Mouse (Mus musculus): ENCODE measurements around the gene Zfp763.
"Not testable (repeated sequence)": the region's sequence is repeated elsewhere in the genome, so short reads cannot be mapped to it uniquely, and the experiment has no call there.

Zfp763 gene

DNA sequence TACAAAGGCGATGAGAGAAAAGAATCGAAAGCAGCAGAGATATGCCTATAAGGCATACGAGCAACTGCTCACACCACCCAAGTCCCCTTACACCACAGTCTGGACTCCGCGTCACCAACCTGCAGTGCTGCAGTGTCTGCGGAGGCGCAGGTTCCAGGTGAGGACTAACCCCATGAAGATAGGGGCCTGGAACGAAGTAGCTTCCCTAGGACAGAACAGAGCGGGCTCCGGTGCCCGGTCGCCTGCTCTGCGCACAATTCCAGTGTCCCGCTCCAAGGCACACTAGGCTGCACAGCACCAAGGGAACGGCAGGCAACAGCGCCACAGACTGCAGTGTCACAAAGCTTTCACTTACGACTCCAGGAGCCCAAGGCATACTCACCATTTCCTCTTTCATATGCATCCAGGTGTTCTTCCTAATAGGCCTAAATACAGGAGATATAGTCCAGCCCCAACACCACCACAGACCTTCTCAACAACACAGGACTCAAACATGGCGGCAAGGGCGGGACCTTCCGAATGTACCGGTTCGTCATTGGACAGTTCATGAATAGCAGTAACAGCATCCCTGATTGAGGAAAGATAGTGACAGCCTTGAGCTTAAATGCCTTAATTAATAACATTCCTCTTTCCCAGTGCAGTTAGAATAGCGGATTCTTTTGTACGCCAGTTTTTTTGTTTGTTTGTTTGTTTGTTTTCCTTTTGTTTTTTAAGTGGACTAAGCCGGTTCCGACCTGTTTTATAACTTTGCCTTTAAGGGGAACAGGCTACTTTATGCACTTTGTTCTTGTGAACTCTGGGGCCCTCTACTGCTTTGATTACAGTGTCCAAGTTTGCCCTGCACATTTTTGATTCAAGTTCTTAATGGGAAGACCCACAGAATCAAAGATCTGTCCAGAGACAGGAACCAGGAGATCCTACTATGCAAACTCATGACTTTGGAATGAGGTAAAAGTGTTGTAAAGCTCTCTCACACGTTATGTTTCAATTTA, at the start of gene Zfp763:
Gene Zfp763 (minus strand): TSS at position 503 of the 992 bp plus-strand sequence.
- peak; percentile 72 for DNase-seq (ENCODE audit: low read depth, low spot score)

DNA sequence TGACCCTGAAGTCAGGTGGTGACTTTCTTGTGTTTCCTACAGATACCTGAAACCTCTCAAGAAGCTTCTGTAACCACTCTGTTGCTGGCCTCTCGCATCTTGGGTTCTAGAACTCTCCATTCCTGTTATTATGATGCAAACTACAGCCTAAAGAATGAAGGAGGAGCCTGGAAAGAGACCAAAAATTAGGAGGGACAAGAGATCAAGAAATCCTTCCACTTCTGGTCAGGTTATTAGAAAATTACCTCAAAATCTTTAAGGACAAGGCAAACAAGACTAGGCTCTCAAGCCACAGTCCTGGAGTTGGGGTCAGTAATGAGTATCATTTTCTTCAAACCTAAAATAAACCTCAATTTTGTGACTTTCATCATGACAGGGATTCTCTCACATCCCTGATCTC, 34.8 kb upstream of the Zfp763 start, which contains the start of gene 4921501E09Rik:
Gene 4921501E09Rik (minus strand): TSS at position 101 of the 400 bp plus-strand sequence.
- DNase-seq (ENCODE audit: low read depth, low spot score), result no peak

DNA sequence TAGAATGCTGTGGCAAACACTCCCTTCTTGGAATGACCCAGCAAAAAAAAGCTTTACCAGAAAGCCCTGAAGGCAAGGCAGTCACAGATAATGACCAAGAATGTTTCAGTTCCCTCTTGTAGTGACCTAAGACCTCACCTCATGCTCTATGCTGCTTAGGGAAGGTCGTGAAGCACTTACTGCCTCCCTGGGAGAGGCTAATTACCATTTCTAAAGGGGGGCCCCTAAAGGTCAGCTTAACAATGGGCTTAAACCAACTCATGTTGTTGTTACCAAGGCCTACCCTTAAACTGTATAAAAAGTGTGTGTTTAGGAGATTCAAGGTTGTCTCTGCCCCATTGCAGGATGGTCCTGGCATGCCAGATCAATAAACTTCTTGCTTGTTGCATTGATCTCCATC, 29.8 kb upstream of the Zfp763 start:
- DNase-seq (ENCODE audit: low read depth, low spot score), result no peak

DNA sequence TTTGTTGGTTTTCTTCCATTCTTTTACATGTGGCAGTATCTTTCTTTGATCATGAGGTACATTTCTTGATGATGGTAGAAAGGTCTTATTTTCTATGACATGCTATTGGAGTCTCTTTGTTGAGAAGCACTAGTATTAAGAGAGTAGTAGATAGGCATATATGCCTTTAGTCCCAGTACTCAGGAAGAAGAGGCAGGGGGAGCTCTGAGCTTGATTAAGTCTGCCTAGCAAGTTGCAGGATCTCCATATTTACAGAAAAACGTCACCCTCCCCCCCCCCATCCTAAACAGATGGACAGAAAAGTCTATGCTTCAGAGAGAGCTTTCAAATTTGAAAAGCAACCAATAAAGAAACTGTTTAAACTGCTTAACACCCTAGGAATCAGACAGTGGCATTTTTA, 25.6 kb upstream of the Zfp763 start:
- DNase-seq (ENCODE audit: low read depth, low spot score), result no peak

DNA sequence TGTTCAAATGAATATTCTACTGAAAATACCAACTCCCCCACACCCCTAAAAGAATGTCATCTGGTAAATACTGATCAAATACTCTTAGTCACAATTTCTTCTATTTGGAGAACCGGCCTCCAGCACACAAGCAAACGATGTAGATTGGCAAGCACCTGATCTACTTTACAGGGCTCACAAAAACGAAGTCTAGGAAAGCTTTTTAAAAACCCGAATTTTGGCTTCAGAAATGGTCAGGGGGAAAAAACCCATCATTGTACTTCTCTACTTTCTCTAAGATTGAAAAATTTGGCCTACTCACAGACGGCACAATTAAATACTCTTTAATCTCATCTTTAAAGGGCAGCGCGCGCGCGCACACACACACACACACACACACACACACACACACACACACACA, 826 bp downstream of the Zfp763 start:
- no peak for DNase-seq (ENCODE audit: low read depth, low spot score)

DNA sequence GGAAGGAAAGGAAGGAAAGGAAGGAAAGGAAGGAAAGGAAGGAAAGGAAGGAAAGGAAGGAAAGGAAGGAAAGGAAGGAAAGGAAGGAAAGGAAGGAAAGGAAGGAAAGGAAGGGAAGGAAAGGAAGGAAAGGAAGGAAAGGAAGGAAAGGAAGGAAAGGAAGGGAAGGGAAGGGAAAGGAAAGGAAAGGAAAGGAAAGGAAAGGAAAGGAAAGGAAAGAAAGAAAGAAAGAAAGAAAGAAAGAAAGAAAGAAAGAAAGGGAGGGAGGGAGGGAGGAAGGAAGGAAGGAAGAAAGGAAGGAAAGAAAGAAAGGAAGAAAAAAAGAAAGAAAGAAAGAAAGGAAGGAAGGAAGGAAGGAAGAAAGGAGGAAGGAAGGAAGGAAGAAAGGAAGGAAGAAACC, 12.8 kb downstream of the Zfp763 start:
- not testable (repeated sequence) for DNase-seq (ENCODE audit: low read depth, low spot score)

DNA sequence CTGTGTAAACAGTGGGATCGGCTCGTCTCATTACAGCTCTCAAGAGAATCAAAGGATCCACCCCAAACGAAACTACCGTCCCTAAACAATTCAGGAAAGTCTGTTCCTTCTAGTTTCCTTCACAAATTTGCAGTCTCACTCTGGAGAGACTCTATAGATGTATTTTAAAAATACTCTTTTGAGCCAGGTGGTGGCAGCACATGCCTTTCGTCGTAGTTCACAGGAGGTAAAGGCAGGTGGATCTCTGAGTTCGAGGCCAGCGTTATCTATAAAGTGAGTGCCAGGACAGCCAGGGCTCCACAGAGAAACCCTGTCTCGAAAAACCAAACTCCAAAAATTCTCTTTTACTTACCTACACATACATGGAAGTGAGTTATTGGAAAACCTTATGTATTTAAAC, 24.9 kb downstream of the Zfp763 start:
- DNase-seq (ENCODE audit: low read depth, low spot score), result no peak

DNA sequence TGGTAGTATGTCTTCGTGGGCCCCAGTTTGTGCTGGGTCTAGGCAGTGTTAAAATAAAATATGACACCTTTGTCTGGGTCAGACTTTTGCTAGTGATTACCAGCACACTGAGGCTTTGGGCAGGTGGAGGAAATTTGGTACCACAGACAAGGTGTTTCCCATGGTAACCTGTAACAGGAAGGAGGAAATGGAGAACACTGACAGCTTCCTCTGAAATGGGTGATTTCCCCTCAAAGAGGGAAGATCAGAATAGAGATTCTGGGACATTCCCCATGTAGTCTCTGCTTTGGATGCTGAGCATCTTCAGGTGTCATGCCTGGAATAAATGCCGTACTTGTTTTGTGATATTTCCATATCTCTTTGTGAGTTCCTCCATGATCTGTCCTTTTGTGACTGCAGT, 34.7 kb downstream of the Zfp763 start:
- no peak for DNase-seq (ENCODE audit: low read depth, low spot score)

DNA sequence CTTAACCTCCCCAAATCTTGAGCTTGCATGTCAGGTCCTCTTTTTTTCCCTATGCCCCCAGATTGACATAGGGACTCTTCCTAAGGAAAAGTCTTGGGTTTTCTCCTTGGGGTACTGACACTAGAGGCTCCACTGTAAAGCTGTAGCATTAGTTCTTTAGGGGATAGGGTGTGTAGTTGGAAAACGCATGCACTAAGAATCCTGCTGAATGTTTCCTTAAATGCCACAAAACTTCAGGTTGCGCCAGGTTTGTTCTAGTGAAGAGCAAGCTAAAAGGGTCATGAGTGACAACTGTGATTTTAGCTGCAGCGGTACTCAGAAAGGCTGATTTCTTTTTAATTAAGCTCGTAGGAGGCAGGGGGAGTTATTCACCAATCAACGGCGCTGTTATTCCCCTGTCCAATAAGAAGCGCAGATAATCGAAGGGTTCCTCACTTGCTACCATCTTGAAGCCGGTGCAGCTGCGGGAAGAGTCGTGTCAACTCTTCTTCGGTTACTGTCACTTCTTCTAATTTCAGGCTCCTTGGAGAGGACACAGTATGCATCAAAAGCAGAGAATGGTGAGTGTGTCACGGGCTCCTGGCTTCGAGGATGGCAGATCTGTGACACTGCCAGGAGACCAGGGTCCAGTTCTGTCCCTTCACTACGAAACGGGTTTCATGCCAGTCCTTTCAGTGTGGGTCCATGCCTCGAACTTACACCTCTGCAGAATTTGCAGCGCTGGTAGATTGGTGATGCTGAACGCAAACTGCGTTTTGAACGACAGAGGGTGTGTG, 40.3 kb downstream of the Zfp763 start, which contains the start of gene Zfp952:
Gene Zfp952 (plus strand): TSS at position 431 of the 776 bp plus-strand sequence.
- peak; percentile 85 for DNase-seq (ENCODE audit: low read depth, low spot score)

DNA sequence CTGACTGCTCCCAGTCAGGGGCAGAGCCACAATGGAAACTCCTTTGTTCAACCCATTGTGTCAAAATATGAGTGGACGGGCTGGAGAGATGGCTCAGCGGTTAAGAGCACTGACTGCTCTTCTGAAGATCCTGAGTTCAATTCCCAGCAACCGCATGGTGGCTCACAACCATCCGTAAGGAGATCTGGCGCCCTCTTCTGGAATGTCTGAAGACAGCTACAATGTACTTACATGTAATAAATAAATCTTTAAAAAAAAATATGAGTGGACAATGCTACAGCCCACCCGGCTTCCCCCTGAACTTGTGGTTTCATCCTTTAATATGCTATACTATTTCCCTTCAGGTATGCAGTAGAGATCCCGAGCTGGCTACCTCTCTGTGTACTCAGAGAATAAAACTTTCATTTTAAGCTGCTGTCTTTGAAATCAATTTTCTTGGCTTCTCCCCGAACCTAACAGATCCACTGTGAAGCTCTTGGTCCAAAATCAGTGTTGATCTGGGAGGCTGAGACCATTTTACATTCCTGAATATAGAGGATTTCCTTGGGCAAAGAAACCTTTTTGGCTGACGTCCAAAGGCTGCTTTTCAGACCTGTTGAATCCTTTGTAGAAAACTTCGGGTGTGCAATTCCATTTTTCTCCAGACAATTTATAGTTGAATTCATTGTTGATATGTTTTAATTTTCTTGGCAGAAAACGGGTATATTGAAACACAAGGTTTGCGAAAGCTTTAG, 41.1 kb downstream of the Zfp763 start:
- DNase-seq (ENCODE audit: low read depth, low spot score), result no peak

DNA sequence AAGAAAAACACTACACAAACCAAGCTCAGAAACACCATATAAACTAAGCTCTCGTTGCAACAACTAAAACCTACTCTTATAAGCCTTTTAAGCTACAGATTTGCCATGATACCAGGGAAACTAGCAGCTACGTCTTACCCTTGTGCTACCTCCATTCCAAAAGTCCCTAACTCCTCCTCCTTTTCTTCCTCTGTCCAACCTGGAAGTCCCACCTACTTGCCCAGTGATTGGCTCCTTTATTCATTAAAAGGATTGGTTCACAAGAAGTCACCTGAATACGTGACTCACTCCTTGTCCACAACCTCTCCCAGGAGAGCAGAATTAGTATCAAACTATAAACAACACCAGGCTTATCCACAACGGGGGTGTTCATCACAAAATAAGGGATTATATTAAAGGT, 46.9 kb downstream of the Zfp763 start:
- DNase-seq (ENCODE audit: low read depth, low spot score), result no peak

DNA sequence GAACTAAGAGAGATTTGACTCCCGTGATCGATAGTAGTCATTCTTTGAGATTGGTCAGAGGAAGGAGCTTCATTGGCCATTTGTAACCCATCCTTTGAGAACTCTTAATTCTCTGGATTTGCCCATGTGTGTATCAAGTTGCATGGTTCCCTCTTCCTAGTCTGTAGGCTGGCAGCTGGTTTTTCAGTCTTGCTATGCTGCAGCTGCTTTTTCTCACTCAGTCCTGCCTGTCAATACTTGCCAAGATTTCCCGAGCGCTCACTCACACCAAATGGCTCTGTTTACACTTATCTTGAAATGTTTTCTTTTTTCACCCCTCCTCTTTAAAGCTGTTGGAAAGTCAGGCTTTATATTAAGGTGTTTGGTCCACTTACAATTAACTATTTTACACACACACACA, 51.8 kb downstream of the Zfp763 start:
- no peak for DNase-seq (ENCODE audit: low read depth, low spot score)
